Mouse (Mus musculus) heart, adult 9 months (tissue): Measurements from ENCODE around the gene Olfr281.

Experiments
- DNase-seq, 2 experiments: peaks; one replicate each; pipeline ENCODE4 v3.0.0; 2022; ENCODE audit warnings: low spot score in 2 of 2

Olfr281 gene

DNA sequence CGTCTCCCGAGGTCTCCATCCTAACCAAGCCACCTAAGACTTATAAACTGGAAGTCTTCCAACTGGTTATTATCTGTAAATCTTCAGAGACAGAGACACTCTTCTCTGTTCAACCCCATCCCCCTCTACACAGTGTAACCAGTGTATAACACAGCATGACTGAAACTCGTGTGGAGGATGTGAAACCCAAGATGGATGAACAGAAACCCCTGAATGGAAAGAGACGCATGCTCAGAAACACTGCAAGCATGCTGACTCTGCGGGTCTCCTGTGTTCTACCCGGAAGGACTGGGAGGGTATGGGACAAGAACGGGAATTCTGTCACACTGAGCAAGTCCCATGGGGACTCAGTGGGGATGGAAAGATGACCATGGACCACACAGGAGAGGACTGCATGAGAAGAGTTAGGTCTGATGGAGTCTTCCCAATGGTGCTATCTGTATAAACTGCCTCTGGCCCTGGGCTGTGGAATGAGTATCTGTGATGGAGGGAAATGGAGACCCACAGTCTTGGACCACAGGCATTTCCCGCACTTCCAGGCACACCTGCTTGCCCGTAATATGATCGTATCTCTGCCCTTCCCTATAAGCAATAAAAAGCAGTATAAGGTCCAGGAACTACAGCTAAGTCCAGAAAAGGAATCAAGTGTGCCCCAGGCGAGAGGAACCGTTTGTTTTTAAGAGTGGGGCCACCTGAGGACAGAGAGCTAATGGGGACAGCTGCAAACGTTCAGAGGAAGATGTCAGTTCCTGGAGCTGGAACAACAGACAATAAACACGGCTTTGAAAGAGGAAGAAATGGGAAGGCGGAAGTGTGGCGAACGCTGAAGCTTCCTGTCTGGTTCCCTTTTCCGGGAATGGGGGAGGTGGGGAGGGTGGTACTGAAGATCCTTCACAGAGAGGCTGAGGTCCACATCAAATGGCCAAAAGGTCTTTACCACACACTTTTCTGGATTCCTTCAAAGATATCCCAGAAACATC is 31.8 kb downstream of the Olfr281 start:
- DNase-seq = peak; percentile 76 to 86

GRCm38 (mm10) chr15:98486433-98487021 is 34.1 kb downstream of the Olfr281 start:
- no peak for DNase-seq

DNA sequence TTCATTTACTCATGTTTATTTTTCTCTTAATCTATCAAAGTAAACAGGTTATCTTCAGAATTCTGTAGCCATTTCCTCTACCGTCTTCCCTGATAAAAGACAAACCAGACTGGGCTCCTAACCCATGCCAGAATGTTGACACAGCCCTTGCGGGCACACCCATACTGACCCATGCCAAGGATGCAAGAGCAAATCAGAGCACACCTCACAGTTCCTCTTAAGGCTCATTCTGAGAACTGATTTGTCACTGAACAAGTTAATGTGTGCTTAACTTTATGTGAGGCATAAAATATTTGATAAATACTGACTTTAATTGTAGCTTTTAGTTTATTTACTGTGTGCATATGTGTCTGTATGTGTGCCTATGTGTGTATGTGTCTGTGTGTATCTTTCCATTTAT is 38.9 kb downstream of the Olfr281 start:
- no peak for DNase-seq

DNA sequence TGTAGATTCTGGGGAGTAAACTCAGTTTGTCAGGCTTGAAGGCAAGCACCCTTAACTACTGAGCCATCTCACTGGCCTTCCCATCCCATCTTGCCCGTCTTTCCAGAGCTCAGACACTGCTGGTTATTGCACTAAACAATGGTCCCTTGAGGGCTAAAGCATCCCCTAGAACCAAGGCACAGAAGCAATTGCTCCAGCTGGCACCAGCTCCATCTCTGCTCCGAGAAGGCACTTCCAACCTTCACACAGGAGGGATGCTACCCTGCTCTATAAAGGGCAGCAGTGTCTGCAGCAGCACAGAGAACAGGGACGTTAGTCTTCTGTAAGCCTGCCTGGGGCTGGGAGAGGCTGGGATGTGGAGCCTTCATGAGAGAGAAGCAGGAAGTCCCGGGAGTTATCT is 39.7 kb downstream of the Olfr281 start, which contains the start of gene Olfr279:
Olfr279 (plus strand) TSS at position 301 of the 400 bp plus-strand sequence.
- DNase-seq = no peak

DNA sequence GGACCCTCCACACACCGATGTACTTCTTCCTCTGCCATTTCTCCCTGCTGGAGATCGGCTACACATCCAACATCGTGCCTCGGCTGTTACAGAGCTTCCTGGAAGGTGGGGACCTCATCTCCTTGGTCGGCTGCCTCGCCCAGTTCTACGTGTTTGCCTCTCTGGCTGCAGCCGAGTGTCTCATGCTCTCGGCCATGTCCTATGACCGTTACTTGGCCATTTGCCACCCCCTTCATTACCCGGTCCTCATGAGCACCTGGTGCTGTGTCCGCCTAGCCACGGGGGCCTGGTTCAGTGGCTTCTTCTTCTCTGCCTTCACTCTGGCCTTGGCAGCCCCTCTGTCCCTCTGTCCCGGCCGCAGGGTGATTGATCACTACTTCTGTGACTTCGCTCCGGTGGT is 45.2 kb downstream of the Olfr281 start:
- DNase-seq = no peak

- DNase-seq = no peak
These were observed 50.9 kb downstream of the Olfr281 start for GRCm38 (mm10) chr15:98503317-98503716.

DNA sequence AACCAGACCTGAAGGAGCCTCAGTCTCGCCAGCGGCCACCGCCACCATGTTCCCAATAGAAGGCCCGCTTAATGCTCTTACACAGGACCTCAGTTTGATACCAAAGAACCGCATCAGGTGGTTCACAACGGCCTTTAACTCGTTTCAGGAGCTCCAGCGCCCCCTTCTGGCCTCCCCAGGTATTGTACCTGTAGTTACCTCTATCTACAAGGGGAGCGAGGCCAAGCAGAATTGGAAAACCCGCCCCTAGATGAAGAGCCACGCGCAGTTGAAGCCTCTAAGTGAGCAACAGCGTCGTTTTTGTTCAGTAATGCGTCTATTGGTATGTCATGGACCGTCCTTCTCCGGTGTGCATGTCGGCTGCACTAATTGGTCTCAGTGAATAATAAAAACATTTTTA is 52.1 kb downstream of the Olfr281 start:
- DNase-seq = peak in 1 of 2 experiments; percentile 50

DNA sequence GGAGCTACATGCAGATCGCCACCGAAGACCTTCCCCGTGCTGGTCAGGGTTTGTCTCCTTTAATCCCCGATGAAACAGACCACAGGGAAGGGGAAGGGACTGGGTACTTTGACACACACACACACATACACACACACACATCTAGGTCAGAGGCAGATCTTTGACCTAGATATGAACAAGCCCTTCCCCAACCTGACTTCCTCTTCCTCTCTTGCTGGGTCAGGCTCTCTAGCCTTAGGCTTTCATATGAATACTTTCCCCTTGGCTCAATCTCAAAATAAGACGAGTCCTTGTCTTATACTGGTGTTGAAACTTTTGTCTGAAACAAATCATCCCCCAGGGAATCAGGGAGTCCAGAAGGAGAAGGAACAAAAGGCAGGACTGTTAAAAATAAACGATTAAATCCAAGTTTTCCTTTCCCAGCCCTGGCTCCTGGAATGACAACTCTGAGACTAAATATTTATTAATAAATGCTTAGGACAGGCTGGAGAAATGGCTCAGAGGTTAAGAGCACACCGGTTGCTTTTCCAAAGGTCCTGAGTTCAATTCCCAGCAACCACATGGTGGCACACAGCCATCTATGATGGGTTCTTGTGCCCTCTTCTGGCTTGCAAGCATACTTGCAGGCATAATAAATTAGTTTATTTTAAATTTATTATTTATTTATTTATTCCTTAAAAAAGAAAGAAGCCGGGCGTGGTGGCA is 54.0 kb downstream of the Olfr281 start:
- peak in 1 of 2 experiments; percentile 36 for DNase-seq

DNA sequence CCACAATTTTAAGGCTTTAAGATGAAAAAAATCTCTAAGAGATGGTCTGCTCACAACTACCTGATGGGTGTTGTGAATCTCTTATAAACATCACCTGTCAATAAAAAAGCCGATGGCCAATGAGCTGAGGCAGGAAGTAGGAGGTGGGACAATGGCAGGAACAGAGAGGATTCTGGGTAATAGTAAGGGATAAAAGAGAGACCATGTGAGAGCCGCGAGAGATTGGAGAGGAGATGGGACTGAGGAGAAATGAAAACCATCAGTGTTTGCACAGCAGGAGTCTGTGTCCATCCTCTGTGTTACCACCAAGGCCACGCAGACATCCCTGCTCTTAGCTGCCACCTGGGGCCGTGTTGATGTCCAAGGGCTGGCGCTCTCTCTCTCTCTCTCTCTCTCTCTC is 54.9 kb downstream of the Olfr281 start:
- DNase-seq = no peak

DNA sequence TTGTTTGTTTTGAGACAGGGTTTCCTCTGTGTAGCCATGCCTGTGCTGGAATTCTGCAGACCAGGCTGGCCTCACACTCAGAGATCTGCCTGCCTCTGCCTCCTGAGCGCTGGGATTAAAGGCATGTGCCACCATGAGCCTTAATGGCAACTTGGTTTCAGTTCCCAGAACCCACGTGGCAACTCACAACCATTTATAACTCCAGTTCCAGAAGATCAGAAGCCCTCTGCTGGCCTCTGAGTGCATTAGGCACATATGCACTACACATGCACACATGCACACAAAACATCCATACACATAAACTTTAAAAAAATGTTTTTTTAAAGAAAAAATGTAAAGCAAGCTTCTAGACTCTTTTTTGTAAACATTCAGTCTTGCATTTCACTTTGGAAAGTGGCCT is 57.0 kb downstream of the Olfr281 start:
- no peak for DNase-seq
